Mouse (Mus musculus) liver, adult 2 months (tissue): ENCODE measurements around the gene Ube2n.

ENCODE experiments used
- CTCF ChIP-seq: fragments of 200-500 bp; IDR thresholded peaks from 2 replicates; pipeline ENCODE4 v1.5.1; 2011; ENCODE audit warnings: low read depth, low read length, control low read depth
- POLR2A ChIP-seq: fragments of 200-500 bp; IDR thresholded peaks from 2 replicates; pipeline ENCODE4 v1.6.1; 2011; ENCODE audit warnings: low read length, control low read depth; ENCODE audit not compliant: insufficient read depth; ENCODE audit errors: extremely low read depth

- no peak for TF ChIP-seq CTCF
- no peak for TF ChIP-seq POLR2A
Measured at GRCm38 (mm10) chr10:95585554-95585953, 70.6 kb downstream of the Ube2n start.
